Mouse (Mus musculus) megakaryocyte, embryonic 14.5 days (primary cell): Measurements from ENCODE around the gene Jhy.

Source experiments
- FLI1 ChIP-seq: IDR thresholded peaks from 2 replicates; pipeline ENCODE4 v1.6.1; 2012; ENCODE audit warnings: low read length, inconsistent platforms, mixed read lengths
- GATA1 ChIP-seq: IDR thresholded peaks from 3 replicates; pipeline ENCODE4 v1.6.1; 2012; ENCODE audit warnings: mixed read lengths, low read length, inconsistent platforms, borderline replicate concordance

DNA sequence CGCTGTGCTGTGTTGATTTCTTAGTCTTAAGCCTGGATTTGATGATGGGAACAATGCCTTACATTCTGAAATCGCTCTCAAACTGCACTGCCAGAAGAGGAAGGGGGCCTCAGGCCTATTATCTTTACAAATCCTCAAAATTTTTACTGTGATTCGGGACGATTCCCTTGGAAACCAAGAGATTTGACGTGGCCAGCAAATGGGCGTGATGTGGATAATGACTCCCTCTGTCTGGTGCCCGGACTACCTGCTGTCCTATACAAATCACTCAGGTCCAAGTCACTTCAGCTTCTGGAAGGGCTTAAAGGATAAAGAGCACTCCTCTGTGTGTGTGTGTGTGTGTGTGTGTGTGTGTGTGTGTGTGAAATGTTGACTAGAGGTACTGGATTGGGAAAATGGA lies 55.0 kb downstream of the Jhy start:
- TF ChIP-seq GATA1: no peak
- TF ChIP-seq FLI1: no peak
